25 mouse cellular contexts compared by ENCODE assay signal in genomic region chr5:102670206-102670605, GRCm38 (mm10).
DNase-seq lines count a peak whose midpoint lies in the region; ATAC-seq and TF ChIP-seq lines count a peak whose summit lies in the region.
"Had no signal": no experiment of that assay in that cellular context is flagged by ENCODE, and none has a peak within 500 bp of the region (broad histone marks: within the 10 kb centered on the region; RNA-seq: fewer than 3 reads in every experiment).

No protein-coding gene starts in this region.

- H3K4me3 ChIP-seq in gastrocnemius, adult 2 months, result no peak overlapping the region
- H3K4me3 ChIP-seq in lung, embryonic 15.5 days, result no peak overlapping the region
- no peak overlapping the region for H3K4me3 ChIP-seq in embryonic facial prominence, embryonic 15.5 days (replicated peaks)
- no peak overlapping the region for H3K4me3 ChIP-seq in stomach, embryonic 15.5 days (replicated peaks)
- H3K4me3 ChIP-seq: erythroblast, embryonic 14.5 days; forebrain, embryonic 13.5 days; heart, embryonic 15.5 days; layer of hippocampus, adult 2 months; liver, embryonic 12.5 days; midbrain, embryonic 12.5 days; neural tube, embryonic 15.5 days had no signal

- H3K4me1 ChIP-seq in lung, embryonic 15.5 days, result peaks cover 27% of the 10 kb centered on the region
- H3K4me1 ChIP-seq in embryonic facial prominence, embryonic 15.5 days, result peaks cover 32% of the 10 kb centered on the region; the same call in 1 of the 2 replicates
- H3K4me1 ChIP-seq in stomach, embryonic 15.5 days, result no peaks in the 10 kb centered on the region
- H3K4me1 ChIP-seq: forebrain, embryonic 13.5 days; heart, embryonic 15.5 days; liver, embryonic 12.5 days; midbrain, embryonic 12.5 days had no signal

- H3K27ac ChIP-seq in gastrocnemius, adult 2 months, result peak overlapping the region; percentile 66
- peak overlapping the region; percentile 74 for H3K27ac ChIP-seq in lung, embryonic 15.5 days
- peak overlapping the region; percentile 66; the same call in 1 of the 2 replicates for H3K27ac ChIP-seq in embryonic facial prominence, embryonic 15.5 days (replicated peaks)
- peak overlapping the region; percentile 63 for H3K27ac ChIP-seq in stomach, embryonic 15.5 days
- H3K27ac ChIP-seq: forebrain, embryonic 13.5 days; heart, embryonic 15.5 days; hindbrain, embryonic 14.5 days; layer of hippocampus, adult 2 months; liver, embryonic 12.5 days; midbrain, embryonic 12.5 days; neural tube, embryonic 15.5 days had no signal

- H3K4me2 ChIP-seq in lung, embryonic 15.5 days, result no peak overlapping the region
- H3K4me2 ChIP-seq in embryonic facial prominence, embryonic 15.5 days (replicated peaks), result no peak overlapping the region
- no peak overlapping the region for H3K4me2 ChIP-seq in stomach, embryonic 15.5 days
- H3K4me2 ChIP-seq: forebrain, embryonic 13.5 days; heart, embryonic 15.5 days; hindbrain, embryonic 14.5 days; liver, embryonic 12.5 days; midbrain, embryonic 12.5 days; neural tube, embryonic 15.5 days had no signal

- H3K36me3 ChIP-seq in lung, embryonic 15.5 days, result no peaks in the 10 kb centered on the region
- H3K36me3 ChIP-seq in embryonic facial prominence, embryonic 15.5 days, result no peaks in the 10 kb centered on the region
- no peaks in the 10 kb centered on the region for H3K36me3 ChIP-seq in stomach, embryonic 15.5 days
- H3K36me3 ChIP-seq: heart, embryonic 15.5 days; liver, embryonic 12.5 days; midbrain, embryonic 12.5 days; neural tube, embryonic 15.5 days had no signal

- intact Hi-C loops in gastrocnemius, adult 2 months (cut with DNase I), result no loop called here

- TF ChIP-seq CTCF in gastrocnemius, adult 2 months (IDR thresholded peaks at IDR 0.05), result no peak

- no peak for ATAC-seq in lung, embryonic 15.5 days (ENCODE audit: borderline replicate concordance, extremely low read depth, low FRiP score, low TSS enrichment)
- ATAC-seq in embryonic facial prominence, embryonic 15.5 days (ENCODE audit: insufficient number of reproducible peaks, low FRiP score, low TSS enrichment, low read depth), result no peak
- ATAC-seq in stomach, embryonic 15.5 days (ENCODE audit: insufficient read depth, low FRiP score, low read depth), result no peak
- ATAC-seq: forebrain, embryonic 13.5 days; inflammation-experienced regulatory T-cells, adult 6 months; liver, embryonic 12.5 days had no signal

- H3K9me3 ChIP-seq in lung, embryonic 15.5 days, result no peaks in the 10 kb centered on the region
- no peaks in the 10 kb centered on the region for H3K9me3 ChIP-seq in embryonic facial prominence, embryonic 15.5 days (replicated peaks)
- no peaks in the 10 kb centered on the region for H3K9me3 ChIP-seq in stomach, embryonic 15.5 days
- H3K9me3 ChIP-seq: forebrain, embryonic 13.5 days; heart, embryonic 15.5 days; liver, embryonic 12.5 days; midbrain, embryonic 12.5 days; neural tube, embryonic 15.5 days had no signal

- no peak for DNase-seq in gastrocnemius, adult 2 months
- DNase-seq in gastrocnemius, adult 18-20 months (ENCODE audit: low spot score), result no peak
- DNase-seq in lung, postnatal 25 days (ENCODE audit: low spot score), result no peak
- DNase-seq in spleen, postnatal 4 days (ENCODE audit: low spot score in 2 of 2), result no peak
- DNase-seq in frontal cortex, adult 2 months (ENCODE audit: extremely low spot score in 1 of 2, low spot score in 1 of 2), result no peak
- DNase-seq: adrenal gland, postnatal 14 days; cerebellum, adult 8-10 months; cerebellum, postnatal 36 days; gastrocnemius, postnatal 14 days; heart, postnatal 4 days; kidney, postnatal 25 days; layer of hippocampus, postnatal 36 days; spleen, adult 18-20 months had no signal

- 41% methylated on average over 4 of the region's 4 CpGs for WGBS in lung, embryonic 15.5 days
- 70% methylated on average over 4 of the region's 4 CpGs for WGBS in embryonic facial prominence, embryonic 15.5 days
- WGBS in stomach, embryonic 15.5 days, result 53% methylated on average over 4 of the region's 4 CpGs

- no peak overlapping the region for H3K9ac ChIP-seq in lung, embryonic 15.5 days
- H3K9ac ChIP-seq in embryonic facial prominence, embryonic 15.5 days, result no peak overlapping the region
- H3K9ac ChIP-seq in stomach, embryonic 15.5 days, result no peak overlapping the region
- H3K9ac ChIP-seq: forebrain, embryonic 13.5 days; heart, embryonic 15.5 days; hindbrain, embryonic 14.5 days; liver, embryonic 12.5 days; midbrain, embryonic 12.5 days; neural tube, embryonic 15.5 days had no signal

- no peaks in the 10 kb centered on the region for H3K27me3 ChIP-seq in lung, embryonic 15.5 days
- no peaks in the 10 kb centered on the region for H3K27me3 ChIP-seq in embryonic facial prominence, embryonic 15.5 days
- no peaks in the 10 kb centered on the region for H3K27me3 ChIP-seq in stomach, embryonic 15.5 days (replicated peaks)
- H3K27me3 ChIP-seq: forebrain, embryonic 13.5 days; heart, embryonic 15.5 days; liver, embryonic 12.5 days; midbrain, embryonic 12.5 days; neural tube, embryonic 15.5 days had no signal
